Mouse (Mus musculus): ENCODE data around the gene Atpif1. TPM values are rescaled to one million over a fixed set of nuclear protein-coding genes. Genes with fewer than 3 reads are reported as not detected.
"Not testable (repeated sequence)": the region's sequence is repeated elsewhere in the genome, so short reads cannot be mapped to it uniquely, and the experiment has no call there.

The Atpif1 gene
- polyA plus RNA-seq, 1 experiment from 2014 or later = 1,320 TPM

- Histone ChIP-seq H3K4me3 (no peak overlapping the region), H3K9me3 (no peaks in the 10 kb centered on the region), H3K9ac (no peak overlapping the region), H3K36me3 (no peaks in the 10 kb centered on the region), H3K4me1 (replicated peaks) (no peaks in the 10 kb centered on the region), H3K27ac (replicated peaks) (no peak overlapping the region), H3K4me2 (no peak overlapping the region), H3K27me3 (no peaks in the 10 kb centered on the region)
- no peak for ATAC-seq (ENCODE audit: low FRiP score, low read depth)
- 83% methylated on average over 4 of the region's 4 CpGs for WGBS
Observed at GRCm38 (mm10) chr4:132484231-132484630, 49.2 kb downstream of the Atpif1 start.

DNA sequence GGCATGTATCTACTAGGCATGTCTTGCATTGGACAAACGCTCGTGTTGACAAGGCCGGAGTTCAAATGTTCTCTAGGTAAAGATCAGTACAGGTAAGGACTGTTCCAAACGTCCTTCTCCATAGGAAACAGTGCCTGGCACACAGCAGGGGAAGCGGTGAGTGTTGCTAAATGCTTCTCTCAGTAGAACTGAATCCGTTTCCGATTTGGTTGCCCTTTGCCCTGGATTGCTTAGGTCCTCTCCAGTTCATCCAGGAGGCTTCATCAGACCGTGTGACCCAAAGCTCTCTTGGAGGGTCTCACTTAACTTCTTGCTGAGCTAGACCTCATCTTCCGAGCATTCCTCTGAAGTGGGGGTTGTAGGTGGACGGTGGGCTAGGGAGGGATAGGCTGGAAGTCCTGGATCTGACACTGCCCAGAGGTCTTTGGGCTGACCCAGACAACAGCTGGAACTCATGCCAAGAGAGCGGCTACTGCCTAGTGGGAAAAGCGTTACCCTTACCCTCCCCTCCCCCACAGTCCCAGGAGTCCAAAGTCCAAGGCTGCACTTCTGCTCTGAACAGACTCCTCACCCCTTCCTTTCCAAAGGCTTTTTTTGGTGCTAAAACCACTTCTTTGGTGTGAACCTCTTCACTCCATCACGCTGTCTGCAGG is 50.4 kb downstream of the Atpif1 start:
- H3K4me1 ChIP-seq (replicated peaks) = no peaks in the 10 kb centered on the region
- no peaks in the 10 kb centered on the region for H3K27me3 ChIP-seq
- H3K9me3 ChIP-seq = no peaks in the 10 kb centered on the region
- H3K4me3 ChIP-seq = no peak overlapping the region
- H3K9ac ChIP-seq = no peak overlapping the region
- no peak overlapping the region for H3K4me2 ChIP-seq
- no peak overlapping the region for H3K27ac ChIP-seq (replicated peaks)
- WGBS = 79% methylated on average over 13 of the region's 13 CpGs
- no peaks in the 10 kb centered on the region for H3K36me3 ChIP-seq
- no peak for ATAC-seq (ENCODE audit: low FRiP score, low read depth)

DNA sequence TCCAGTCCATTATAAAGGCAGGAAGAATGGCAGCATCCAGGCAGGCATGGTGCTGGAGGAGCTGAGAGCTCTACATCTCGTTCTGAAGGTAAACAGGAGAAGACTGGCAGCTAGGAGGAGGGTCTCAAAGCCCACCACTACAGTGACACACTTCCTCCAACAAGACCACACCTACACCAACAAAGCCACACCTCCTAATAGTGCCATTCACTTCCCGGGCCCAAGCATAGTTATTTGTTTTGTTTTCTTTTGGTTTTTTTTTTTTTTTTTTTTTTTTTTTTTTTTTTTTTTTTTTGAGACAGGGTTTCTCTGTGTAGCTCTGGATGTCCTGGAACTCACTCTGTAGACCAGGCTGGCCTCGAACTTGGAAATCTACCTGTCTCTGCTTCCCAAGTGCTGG is 51.4 kb downstream of the Atpif1 start:
- 77% methylated on average over 3 of the region's 3 CpGs for WGBS
- ATAC-seq (ENCODE audit: low FRiP score, low read depth); H3K36me3 ChIP-seq; H3K27me3 ChIP-seq; H3K27ac ChIP-seq (replicated peaks); H3K9me3 ChIP-seq; H3K4me3 ChIP-seq; H3K4me2 ChIP-seq; H3K9ac ChIP-seq; H3K4me1 ChIP-seq (replicated peaks): not testable (repeated sequence)

Other genes starting within 250 kb of the Atpif1 start
- 3.1 and 3.4 TPM in 2 replicates for gene Rab42, start 230.3 kb downstream of the Atpif1 start, polyA plus RNA-seq (2015; fragmentation: Nextera tagmentation; extraction: Ambion mirVana)
- gene Trnau1ap, start 204.1 kb downstream of the Atpif1 start, polyA plus RNA-seq (2015; fragmentation: Nextera tagmentation; extraction: Ambion mirVana) = 71.9 and 80.2 TPM in 2 replicates
- gene Rcc1, start 180.1 kb downstream of the Atpif1 start, polyA plus RNA-seq (2015; fragmentation: Nextera tagmentation; extraction: Ambion mirVana) = 35.4 and 40.3 TPM in 2 replicates
- 8.0 and 8.1 TPM in 2 replicates for gene Phactr4, start 111.2 kb downstream of the Atpif1 start, polyA plus RNA-seq (2015; fragmentation: Nextera tagmentation; extraction: Ambion mirVana)
- 14.6 and 16.1 TPM in 2 replicates for gene Med18, start 69.7 kb downstream of the Atpif1 start, polyA plus RNA-seq (2015; fragmentation: Nextera tagmentation; extraction: Ambion mirVana)
- 11.1 and 11.5 TPM in 2 replicates for gene Sesn2, start 23.2 kb downstream of the Atpif1 start, polyA plus RNA-seq (2015; fragmentation: Nextera tagmentation; extraction: Ambion mirVana)
- gene Dnajc8, start 1.9 kb upstream of the Atpif1 start, polyA plus RNA-seq (2015; fragmentation: Nextera tagmentation; extraction: Ambion mirVana) = 133 and 135 TPM in 2 replicates
- gene Ptafr, start 30.4 kb upstream of the Atpif1 start, polyA plus RNA-seq (2015; fragmentation: Nextera tagmentation; extraction: Ambion mirVana) = 0.93 and 1.2 TPM in 2 replicates
- gene Eya3, start 105.3 kb upstream of the Atpif1 start, polyA plus RNA-seq (2015; fragmentation: Nextera tagmentation; extraction: Ambion mirVana) = 11.7 and 13.4 TPM in 2 replicates
- 4.9 and 5.4 TPM in 2 replicates for gene Xkr8, start 198.9 kb upstream of the Atpif1 start, polyA plus RNA-seq (2015; fragmentation: Nextera tagmentation; extraction: Ambion mirVana)
- gene Smpdl3b, start 223.6 kb upstream of the Atpif1 start, polyA plus RNA-seq (2015; fragmentation: Nextera tagmentation; extraction: Ambion mirVana) = 0.54 and 0.71 TPM in 2 replicates
- gene Rpa2, start 234.7 kb upstream of the Atpif1 start, polyA plus RNA-seq (2015; fragmentation: Nextera tagmentation; extraction: Ambion mirVana) = 41.5 and 43.6 TPM in 2 replicates

Measured in hindbrain, embryonic 15.5 days (tissue).